Mouse (Mus musculus) C2C12 (cell line): ENCODE measurements around the gene Fnbp1. TPM values are rescaled to one million over a fixed set of nuclear protein-coding genes. Genes with fewer than 3 reads are reported as not detected.

Experiments used
- H3K27me3 ChIP-seq: one replicate; pipeline ENCODE4 v1.6.1; 2011; ENCODE audit not compliant: control insufficient read depth, insufficient read depth, insufficient read length
- H3K36me3 ChIP-seq: one replicate; pipeline ENCODE4 v1.6.1; 2011; ENCODE audit not compliant: control insufficient read depth, insufficient read depth
- H3K4me3 ChIP-seq: one replicate; pipeline ENCODE4 v1.5.1; 2011; ENCODE audit warnings: mild to moderate bottlenecking, control low read depth; ENCODE audit not compliant: poor library complexity, insufficient read depth, severe bottlenecking
- H3K79me2 ChIP-seq: one replicate; pipeline ENCODE4 v1.6.1; 2011; ENCODE audit not compliant: control insufficient read depth, insufficient read depth
- H3K79me3 ChIP-seq: one replicate; pipeline ENCODE4 v1.6.1; 2011; ENCODE audit warnings: low read depth, control low read depth
- H3ac ChIP-seq: one replicate; pipeline ENCODE3; 2011; ENCODE audit warnings: low read depth; ENCODE audit not compliant: control insufficient read depth, insufficient read length
- CEBPB ChIP-seq: IDR thresholded peaks from one replicate; pipeline ENCODE4 v1.6.1; 2011; ENCODE audit warnings: low read depth, mild to moderate bottlenecking, control low read depth, moderate library complexity
- CTCF ChIP-seq: IDR thresholded peaks from one replicate; pipeline ENCODE4 v1.5.1; 2011; ENCODE audit not compliant: control insufficient read depth, insufficient read depth, insufficient read length
- FOSL1 ChIP-seq: IDR thresholded peaks from one replicate; pipeline ENCODE4 v1.8.0; 2011; ENCODE audit warnings: mild to moderate bottlenecking, low read length; ENCODE audit not compliant: poor library complexity, insufficient read depth, severe bottlenecking
- MAX ChIP-seq: IDR thresholded peaks from one replicate; pipeline ENCODE4 v1.6.1; 2011; ENCODE audit warnings: mild to moderate bottlenecking, control low read depth
- MYOD1 ChIP-seq: IDR thresholded peaks from one replicate; pipeline ENCODE4 v1.6.1; 2011; ENCODE audit warnings: low read depth; ENCODE audit not compliant: control insufficient read depth, insufficient read length
- MYOG ChIP-seq: IDR thresholded peaks from one replicate; pipeline ENCODE4 v1.6.1; 2011; ENCODE audit not compliant: control insufficient read depth, insufficient read length; ENCODE audit errors: extremely low read depth
- USF1 ChIP-seq: IDR thresholded peaks from one replicate; pipeline ENCODE4 v1.6.1; 2011; ENCODE audit warnings: low read depth, mild to moderate bottlenecking, control low read depth, moderate library complexity
- polyA plus RNA-seq: library from polyadenylated mRNA; unstranded; fragments of >200 nt; fragmentation: generic; extraction: Trizol; gene quantifications from one replicate; pipeline ENCODE4 v1.2.1, GENCODE M21; 2012; ENCODE audit warnings: missing spikeins

The Fnbp1 gene
- polyA plus RNA-seq, 1 experiment: 13.5 TPM

DNA sequence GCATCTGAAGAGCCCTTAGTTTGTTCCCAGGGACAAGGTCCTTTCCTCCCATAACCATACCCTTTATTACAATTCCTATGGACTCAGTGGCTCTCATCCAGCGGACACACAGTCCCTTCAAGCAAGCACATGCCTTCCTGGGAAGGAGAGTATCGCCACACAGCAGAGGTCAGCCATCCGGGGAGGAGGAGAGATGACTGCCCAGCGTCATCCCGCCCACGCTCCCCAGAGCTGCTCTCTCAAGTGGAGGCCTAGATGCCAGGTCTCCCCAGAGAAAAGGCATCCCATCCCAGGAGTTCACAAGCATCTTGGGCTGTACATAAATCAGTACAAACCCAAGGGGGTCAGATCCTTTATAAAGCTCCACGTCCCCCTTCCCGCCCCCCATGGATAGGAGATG, 9.1 kb downstream of the Fnbp1 start:
- Histone ChIP-seq H3K27me3 (no peaks in the 10 kb centered on the region), H3K79me3 (peaks cover 18% of the 10 kb centered on the region), H3K4me3 (no peak overlapping the region), H3K79me2 (peaks cover 78% of the 10 kb centered on the region), H3K36me3 (no peaks in the 10 kb centered on the region), H3ac (no peak overlapping the region)
- no peak for TF ChIP-seq FOSL1
- no peak for TF ChIP-seq MAX
- TF ChIP-seq USF1: no peak
- no peak for TF ChIP-seq MYOD1
- TF ChIP-seq CEBPB: no peak
- TF ChIP-seq CTCF: no peak
- no peak for TF ChIP-seq MYOG

DNA sequence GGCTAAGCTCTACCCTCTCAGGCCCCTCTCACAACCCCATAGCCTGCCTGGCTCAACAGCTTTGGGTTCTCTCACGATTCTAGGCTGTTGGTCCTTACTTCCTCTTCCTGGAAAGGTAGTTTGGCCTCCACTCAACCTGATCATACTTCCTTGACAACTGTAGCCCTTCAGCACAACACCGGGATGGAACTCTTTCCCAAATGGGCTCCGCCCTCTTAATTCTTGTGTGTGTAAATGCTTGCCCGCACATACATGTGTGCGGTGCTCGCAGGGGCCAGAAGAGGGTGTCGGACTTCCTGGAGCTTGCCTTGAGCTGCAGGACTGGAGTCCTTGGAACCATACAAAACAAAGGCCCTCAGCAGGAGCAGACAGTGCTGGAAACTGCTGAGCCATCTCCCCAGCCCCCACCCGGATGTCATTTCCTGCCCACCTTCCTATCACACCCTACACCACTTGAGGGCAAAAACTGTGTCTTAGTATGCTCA, 11.0 kb downstream of the Fnbp1 start:
- H3ac ChIP-seq: no peak overlapping the region
- TF ChIP-seq CEBPB (no peak), FOSL1 (no peak), MYOG (no peak), MYOD1 (no peak), MAX (no peak), USF1 (no peak), CTCF (no peak)
- peaks cover 14% of the 10 kb centered on the region for H3K79me3 ChIP-seq
- peaks cover 78% of the 10 kb centered on the region for H3K79me2 ChIP-seq
- no peak overlapping the region for H3K4me3 ChIP-seq
- no peaks in the 10 kb centered on the region for H3K36me3 ChIP-seq
- no peaks in the 10 kb centered on the region for H3K27me3 ChIP-seq

DNA sequence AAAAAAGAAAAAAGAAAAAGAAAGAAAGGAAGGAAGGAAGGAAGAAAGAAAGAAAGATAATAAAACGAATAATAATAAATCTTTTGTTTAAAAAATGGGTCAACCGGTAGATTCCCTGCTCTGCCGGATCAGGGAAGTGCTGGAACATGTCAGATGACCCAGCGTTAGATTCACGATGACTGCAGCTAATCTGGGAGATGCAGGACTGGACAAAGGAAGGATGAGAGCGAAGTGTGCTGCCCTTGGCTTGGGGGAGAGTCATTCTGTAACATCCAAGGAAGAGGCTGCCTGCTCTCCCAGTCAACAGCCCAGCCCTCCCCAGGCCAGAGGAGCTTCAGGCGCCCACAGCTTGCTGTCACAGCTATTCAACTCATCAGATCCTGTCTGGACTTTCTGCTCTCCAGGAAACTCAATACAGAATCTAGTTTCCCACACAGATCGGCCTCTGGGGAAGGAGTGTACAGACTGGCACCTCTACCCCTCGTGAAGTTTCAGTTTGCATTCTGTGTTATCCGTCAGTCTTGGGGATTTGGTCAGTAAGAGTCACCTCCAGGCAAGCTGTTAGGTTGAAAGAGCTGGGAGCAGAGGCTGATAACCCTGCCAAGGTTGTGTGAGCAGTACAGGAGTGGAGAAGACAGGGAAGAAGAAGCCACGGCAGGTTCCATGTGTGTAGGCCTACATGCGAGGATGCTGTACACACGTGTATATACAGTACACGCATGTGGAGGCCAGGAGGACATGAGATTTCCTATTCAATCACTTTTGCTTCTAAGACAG, 11.9 kb downstream of the Fnbp1 start:
- peaks cover 69% of the 10 kb centered on the region for H3K79me2 ChIP-seq
- H3K4me3 ChIP-seq: no peak overlapping the region
- no peaks in the 10 kb centered on the region for H3K27me3 ChIP-seq

DNA sequence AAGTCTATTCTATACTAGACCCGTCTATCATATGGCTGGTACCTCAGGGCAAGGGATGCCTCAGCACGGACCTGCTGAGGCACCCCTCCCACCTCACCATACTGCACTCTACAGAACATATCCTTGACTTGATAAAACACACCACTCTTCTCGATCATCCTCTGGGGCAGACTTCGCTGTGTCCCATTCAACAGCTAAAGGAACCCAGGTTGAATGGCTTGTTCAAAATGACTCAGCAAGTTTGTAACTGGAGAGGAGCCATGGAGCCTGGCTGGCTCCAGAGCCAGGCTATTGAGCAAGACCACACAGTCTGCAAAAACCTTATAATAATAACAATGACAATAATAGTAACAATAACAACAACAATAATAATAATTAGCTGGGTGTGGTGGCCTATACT, 13.9 kb downstream of the Fnbp1 start:
- Histone ChIP-seq H3K79me2 (peaks cover 71% of the 10 kb centered on the region), H3ac (no peak overlapping the region), H3K27me3 (no peaks in the 10 kb centered on the region), H3K4me3 (no peak overlapping the region), H3K79me3 (peaks cover 11% of the 10 kb centered on the region), H3K36me3 (no peaks in the 10 kb centered on the region)
- TF ChIP-seq CTCF: no peak
- TF ChIP-seq USF1: no peak
- TF ChIP-seq FOSL1: no peak
- TF ChIP-seq MYOD1: no peak
- peak; percentile 84 for TF ChIP-seq CEBPB
- no peak for TF ChIP-seq MYOG
- TF ChIP-seq MAX: no peak

More for the DNA sequence above, 11.9 kb downstream of the Fnbp1 start:
- peaks cover 14% of the 10 kb centered on the region for H3K79me3 ChIP-seq
- no peak overlapping the region for H3ac ChIP-seq
- H3K36me3 ChIP-seq: no peaks in the 10 kb centered on the region
- no peak for TF ChIP-seq MAX

DNA sequence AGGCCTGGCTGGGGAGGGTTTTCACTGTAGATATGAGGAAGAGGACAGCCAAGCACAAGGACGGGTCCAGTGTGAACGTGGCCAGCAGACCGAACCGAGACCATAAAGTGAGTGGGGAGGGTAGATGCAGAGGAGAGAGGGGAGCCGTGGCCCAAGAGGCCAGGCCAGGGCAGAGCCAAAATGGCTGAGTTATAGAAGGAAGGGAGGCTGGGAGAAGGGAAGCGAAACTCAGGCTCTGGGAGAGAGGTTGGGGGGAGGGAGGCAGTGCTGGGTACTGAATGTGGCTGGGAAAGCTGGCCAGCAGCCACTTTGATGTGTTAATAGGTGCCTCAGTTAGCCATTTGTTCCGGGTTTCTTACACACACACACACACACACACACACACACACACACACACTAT, 14.6 kb downstream of the Fnbp1 start:
- Histone ChIP-seq H3K27me3 (no peaks in the 10 kb centered on the region), H3K36me3 (no peaks in the 10 kb centered on the region), H3ac (no peak overlapping the region), H3K79me3 (peaks cover 9% of the 10 kb centered on the region), H3K4me3 (no peak overlapping the region), H3K79me2 (peaks cover 68% of the 10 kb centered on the region)
- TF ChIP-seq USF1: no peak
- TF ChIP-seq MYOG: no peak
- no peak for TF ChIP-seq CTCF
- no peak for TF ChIP-seq MAX
- no peak for TF ChIP-seq CEBPB
- TF ChIP-seq MYOD1: no peak
- TF ChIP-seq FOSL1: no peak

DNA sequence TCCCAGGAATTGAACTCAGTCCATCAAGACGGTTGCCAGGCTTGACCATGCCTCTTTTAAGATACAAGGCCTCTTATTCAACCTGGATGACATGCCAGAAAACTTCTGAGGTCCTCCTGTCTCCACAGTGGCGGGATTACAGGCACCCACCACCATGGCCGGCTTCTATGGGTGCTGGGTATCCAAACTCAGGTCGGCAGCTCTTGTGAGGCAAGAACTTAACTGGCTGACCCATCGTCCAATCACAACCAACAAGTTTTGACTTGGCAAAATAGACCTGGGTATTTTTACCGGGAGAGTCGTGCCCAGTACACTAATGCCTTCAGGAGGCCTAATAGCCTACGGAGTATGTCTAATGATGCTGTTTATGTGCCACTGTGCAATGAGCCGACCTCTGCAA, 15.8 kb downstream of the Fnbp1 start:
- Histone ChIP-seq H3K79me2 (peaks cover 62% of the 10 kb centered on the region), H3K36me3 (peaks cover 3% of the 10 kb centered on the region), H3ac (no peak overlapping the region), H3K79me3 (peaks cover 10% of the 10 kb centered on the region), H3K27me3 (no peaks in the 10 kb centered on the region), H3K4me3 (no peak overlapping the region)
- TF ChIP-seq MYOD1: no peak
- TF ChIP-seq USF1: no peak
- TF ChIP-seq MAX: no peak
- no peak for TF ChIP-seq MYOG
- TF ChIP-seq FOSL1: no peak
- no peak for TF ChIP-seq CTCF
- TF ChIP-seq CEBPB: no peak

DNA sequence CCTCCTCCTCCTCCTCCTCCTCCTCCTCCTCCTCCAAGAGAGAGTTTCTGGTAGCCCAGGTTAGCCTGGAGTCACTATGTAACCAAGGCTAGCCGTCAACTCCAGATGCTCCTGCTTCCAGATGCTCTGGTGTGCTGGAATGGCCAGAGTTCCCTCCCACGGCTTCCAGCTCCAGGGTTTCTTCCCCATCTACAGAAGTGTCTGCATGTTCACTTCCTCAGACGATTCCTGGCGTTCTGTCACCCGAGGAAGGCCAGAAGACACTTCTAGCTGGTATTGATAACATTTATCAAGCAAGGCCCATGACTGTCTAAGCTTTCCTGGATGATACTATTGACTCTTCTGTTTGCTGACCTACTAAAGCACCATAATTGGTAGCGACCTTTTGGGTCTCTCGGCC, 16.7 kb downstream of the Fnbp1 start:
- no peak overlapping the region for H3ac ChIP-seq
- TF ChIP-seq MYOD1 (no peak), FOSL1 (no peak), MAX (no peak), MYOG (no peak), CTCF (no peak), USF1 (no peak), CEBPB (no peak)
- peaks cover 3% of the 10 kb centered on the region for H3K36me3 ChIP-seq
- H3K27me3 ChIP-seq: no peaks in the 10 kb centered on the region
- H3K79me2 ChIP-seq: peaks cover 55% of the 10 kb centered on the region
- no peak overlapping the region for H3K4me3 ChIP-seq
- peaks cover 11% of the 10 kb centered on the region for H3K79me3 ChIP-seq
